Mouse (Mus musculus) CH12.LX (cell line): ENCODE measurements around the gene Xpa.

ENCODE experiments used
- CTCF ChIP-seq, 2 experiments: IDR thresholded peaks in 1 of 2; conservative IDR thresholded peaks in 1 of 2; 2 replicates each; pipeline ENCODE4 v1.5.1; 2011 to 2012; ENCODE audit warnings: low read depth in 2 of 2, low read length in 2 of 2, improper control_type of control experiment in 1 of 2, inconsistent platforms in 1 of 2, mild to moderate bottlenecking in 1 of 2, moderate library complexity in 1 of 2
- JUND ChIP-seq: conservative IDR thresholded peaks from 2 replicates; pipeline ENCODE4 v1.6.1; 2011; ENCODE audit warnings: low read depth, low read length, improper control_type of control experiment
- POLR2A ChIP-seq: IDR thresholded peaks from 2 replicates; pipeline ENCODE4 v1.6.1; 2011; ENCODE audit warnings: low read depth, mild to moderate bottlenecking, improper control_type of control experiment, low read length

GRCm38 (mm10) chr4:46185890-46186289 lies 10.2 kb downstream of the Xpa start:
- TF ChIP-seq JUND (no peak), CTCF (conservative IDR thresholded peaks at IDR 0.05 in 1 of 2, IDR thresholded peaks at IDR 0.05 in 1 of 2; ENCODE audit: low read depth in 2 of 2, low read length in 2 of 2) (no peak), POLR2A (no peak)
